Mouse (Mus musculus) MEL-GATA-1-ER (cell line): ENCODE results near the gene Dhx15.

ENCODE experiments used
- DNase-seq: peaks from one replicate; pipeline ENCODE4 v3.0.0-alpha.2; 2012; ENCODE audit warnings: low read depth; ENCODE audit errors: extremely low read depth

The Dhx15 gene

GRCm38 (mm10) chr5:52145684-52146083 is 44.6 kb downstream of the Dhx15 start:
- DNase-seq: no peak

DNA sequence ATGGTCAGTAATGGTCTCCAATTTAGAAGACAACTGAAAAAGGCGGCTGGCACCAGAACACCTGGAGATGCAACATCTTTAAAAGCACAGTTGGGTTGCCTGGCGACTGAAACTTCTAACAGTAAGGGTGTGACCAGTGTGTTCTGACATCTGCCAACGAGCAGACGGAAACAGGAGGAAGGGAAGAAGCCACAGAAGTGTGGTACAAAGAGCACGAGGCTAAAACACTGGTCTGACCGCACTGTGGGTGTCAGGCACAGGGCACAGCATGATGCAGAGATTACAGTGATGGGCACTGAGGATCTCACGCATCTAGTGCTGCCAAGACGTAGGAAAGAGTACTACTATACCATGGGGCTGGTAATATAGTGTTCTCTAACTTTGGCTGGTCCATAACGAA is 48.4 kb downstream of the Dhx15 start:
- DNase-seq: no peak

GRCm38 (mm10) chr5:52138819-52139218 is 51.5 kb downstream of the Dhx15 start:
- DNase-seq: no peak

- peak; percentile 63 for DNase-seq
Observed at GRCm38 (mm10) chr5:52138134-52138533, 52.2 kb downstream of the Dhx15 start.

- DNase-seq: no peak
Observed at GRCm38 (mm10) chr5:52135460-52136141, 54.7 kb downstream of the Dhx15 start.

- no peak for DNase-seq
Observed at GRCm38 (mm10) chr5:52132840-52133239, 57.5 kb downstream of the Dhx15 start.

GRCm38 (mm10) chr5:52132092-52132491 is 58.2 kb downstream of the Dhx15 start:
- DNase-seq: peak; percentile 25

DNA sequence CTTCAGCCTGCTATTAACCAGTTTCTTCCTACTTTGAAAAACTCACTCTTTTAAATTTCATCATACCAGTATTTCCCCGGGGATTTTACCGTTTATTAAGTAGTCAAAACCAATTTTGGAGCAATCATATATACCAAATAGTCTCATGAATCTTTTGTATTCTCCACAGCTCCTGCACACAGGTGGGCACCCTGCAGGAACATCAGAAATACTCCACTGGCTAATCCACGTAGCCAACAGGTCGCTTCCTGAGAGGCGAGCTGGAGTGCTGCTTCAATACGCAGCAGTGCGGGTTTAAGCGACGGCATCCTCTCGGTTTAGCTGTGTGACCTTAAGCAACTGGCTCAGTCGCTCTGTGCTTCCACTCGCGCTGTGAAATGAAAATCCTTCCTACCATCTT is 58.9 kb downstream of the Dhx15 start:
- DNase-seq: no peak

DNA sequence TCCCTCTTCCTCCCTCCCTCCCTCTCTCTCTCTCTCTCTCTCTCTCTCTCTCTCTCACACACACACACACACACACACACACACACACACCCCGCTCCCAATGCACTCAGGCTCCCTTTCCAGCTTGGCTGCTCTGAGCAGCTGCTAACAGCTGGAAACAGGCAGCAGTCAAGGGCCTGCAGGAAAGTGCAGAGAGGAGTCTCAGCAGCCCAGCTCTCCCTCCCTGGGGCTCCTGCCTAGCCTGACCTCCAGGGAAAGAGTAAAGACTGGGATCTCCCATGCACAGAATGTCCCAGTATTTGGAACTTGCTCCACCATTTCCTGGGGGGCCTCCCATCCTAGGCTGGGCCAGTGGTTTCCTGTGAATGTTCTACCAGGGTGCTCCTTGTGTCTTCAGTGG is 59.8 kb downstream of the Dhx15 start:
- DNase-seq: no peak

DNA sequence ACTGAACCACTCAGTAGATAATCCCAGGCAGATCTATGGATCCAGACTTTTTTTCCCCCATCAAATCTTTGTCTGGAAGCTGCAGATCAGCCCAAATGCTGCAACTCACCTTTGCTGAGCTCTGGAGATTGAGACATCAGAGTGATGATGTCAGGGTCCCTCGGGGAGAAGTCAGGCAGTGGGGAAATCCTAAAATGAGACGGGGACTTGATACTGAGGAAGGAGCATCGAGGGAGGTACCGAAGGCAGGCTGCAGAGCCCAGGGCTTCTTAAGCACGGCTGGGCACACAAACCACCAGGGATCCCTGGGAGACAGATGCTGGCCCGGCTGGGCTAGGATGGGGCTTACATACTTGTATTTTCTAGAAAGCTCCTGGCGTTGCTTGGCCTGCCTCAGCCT is 64.1 kb downstream of the Dhx15 start:
- DNase-seq: no peak

GRCm38 (mm10) chr5:52125854-52126253 is 64.5 kb downstream of the Dhx15 start:
- DNase-seq: no peak

DNA sequence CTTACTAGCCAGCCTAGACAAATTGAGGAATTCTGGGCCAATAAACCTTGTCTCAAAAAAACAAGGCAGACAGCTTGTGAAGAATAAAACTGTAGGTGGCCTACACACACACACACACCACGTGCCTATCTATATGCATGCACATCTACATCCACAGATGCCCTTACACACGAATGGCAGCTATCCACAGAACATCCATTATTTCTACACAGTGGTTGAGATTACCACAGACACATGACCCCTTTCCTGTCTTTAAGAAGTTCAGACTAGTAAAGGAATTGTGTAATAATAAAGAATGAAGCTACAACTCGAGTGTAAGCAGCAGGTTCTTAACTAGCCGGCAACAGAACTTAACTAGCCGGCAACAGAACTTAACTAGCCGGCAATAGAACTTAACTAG is 68.2 kb downstream of the Dhx15 start:
- no peak for DNase-seq

GRCm38 (mm10) chr5:52119822-52120221 is 70.5 kb downstream of the Dhx15 start:
- DNase-seq: no peak

- DNase-seq: no peak
Observed at GRCm38 (mm10) chr5:52119192-52119591, 71.1 kb downstream of the Dhx15 start.

- DNase-seq: no peak
Observed at GRCm38 (mm10) chr5:52117829-52118228, 72.5 kb downstream of the Dhx15 start.

- no peak for DNase-seq
Observed at GRCm38 (mm10) chr5:52116404-52116803, 73.9 kb downstream of the Dhx15 start.

GRCm38 (mm10) chr5:52115821-52116317 is 74.4 kb downstream of the Dhx15 start:
- DNase-seq: no peak

DNA sequence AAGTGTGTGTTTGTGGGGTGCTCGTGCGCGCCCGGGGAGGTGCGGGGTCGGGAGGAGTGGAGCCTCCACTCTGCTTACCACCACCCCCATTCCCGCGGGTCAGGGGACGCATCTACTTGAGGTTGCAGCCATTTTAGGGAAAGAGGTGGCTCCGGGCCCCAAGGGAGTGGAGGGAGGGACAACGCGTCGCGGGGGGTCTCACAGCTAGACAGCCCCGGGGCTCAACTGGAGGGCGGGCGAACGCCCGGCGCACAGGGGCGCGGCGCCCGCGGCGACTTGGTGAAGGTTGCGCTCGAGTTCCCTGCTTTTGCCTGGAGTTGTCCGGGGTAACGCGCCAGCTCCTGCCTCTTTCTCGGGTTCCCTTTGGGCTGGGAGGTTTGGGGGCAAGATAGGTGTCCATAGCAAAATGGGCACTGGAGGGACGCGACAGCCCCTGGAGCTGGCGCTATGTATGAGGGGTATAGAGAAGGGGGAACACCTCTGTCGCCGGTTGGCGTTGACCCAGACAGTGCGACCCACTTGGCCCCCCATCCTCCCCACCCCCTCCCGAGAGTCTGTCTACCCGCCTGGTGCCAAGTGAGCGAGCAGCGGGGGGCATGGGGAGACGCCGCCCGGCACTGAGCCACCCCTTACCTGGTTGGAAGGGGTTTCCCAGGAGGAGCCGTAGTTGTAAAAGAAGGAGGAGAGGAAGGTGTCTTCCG is 75.4 kb downstream of the Dhx15 start:
- DNase-seq: no peak

DNA sequence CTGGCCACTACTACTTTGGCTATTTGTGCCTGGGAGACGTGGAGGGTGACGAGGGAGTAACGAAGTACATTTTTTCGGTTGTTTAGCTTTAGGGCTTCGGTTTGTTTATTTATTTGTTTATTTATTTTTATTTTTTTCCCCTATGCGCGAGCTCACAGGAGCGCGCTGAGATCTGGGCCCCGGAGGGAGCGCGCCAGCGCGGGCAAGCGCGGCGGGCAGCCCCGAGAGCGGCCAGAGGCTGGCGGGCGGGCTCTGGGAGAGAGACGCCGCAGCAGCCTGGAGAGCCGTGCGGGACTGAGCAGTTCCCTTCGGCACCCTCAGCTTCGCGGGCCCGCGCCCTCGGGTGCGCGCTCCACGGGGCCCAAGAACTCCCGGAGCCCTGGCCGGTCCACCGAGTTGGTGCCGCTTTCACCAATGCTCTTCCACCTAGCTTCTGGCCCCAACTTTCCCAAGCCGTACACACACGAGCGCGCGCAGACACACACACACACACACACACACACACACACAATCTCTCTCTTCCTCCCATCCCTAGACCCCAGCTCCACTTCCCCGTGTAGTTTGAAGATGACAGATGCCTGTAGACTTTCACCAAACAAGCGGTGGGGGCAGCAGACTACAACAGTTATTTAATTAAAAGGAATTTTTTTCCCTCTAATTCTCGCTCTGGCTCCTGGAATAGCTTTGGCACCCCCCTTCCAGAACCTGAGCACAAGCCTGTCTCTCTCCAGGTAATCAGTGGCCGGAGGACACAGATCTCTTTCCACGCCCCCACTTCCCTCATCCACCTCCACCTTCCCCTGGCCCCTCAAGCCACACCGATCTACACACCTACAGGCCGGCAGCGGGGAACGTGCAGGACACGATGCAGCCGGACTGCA is 76.2 kb downstream of the Dhx15 start:
- DNase-seq: no peak

DNA sequence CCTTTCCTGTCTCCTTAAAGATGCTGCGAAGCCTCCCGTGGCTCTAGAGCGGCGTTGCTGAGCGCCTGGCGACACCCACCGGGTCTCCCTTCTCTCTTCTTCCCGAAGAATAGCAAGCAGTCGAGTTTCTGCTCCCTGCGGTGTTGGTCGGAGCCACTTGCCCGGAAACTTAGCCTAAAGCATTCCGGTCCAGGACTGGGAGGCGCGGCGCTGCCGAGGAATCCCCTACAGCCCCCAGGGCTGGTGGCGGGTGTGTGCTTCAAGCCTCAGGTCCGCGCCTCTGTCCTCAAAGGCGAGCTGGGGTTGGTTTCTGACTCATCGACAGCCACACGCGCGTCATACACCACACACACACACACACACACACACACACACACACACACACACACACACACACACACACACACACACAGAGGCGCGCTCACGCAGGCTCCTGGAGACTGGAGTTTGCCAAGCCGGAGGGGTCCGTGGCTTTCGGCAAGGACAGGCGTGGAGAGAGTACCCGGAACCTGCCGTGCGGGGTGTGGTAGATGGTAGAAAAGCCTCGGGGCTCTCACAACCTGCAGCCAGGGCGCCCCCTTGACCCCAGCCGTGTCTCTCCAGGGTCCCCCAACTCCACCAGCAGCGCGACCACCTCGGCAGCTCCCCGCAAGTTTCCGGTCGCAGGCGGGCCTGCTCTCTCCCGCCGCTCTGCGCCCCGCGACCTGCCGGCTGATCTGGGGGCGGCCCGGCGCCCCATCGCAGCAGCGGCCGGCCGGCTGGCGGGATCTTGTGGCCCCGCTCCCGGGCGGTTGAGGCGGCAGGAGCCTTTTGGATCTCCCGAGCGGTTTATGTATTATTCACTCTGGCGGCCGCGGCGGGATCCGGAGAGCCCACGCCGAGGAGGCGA is 77.1 kb downstream of the Dhx15 start:
- DNase-seq: no peak

DNA sequence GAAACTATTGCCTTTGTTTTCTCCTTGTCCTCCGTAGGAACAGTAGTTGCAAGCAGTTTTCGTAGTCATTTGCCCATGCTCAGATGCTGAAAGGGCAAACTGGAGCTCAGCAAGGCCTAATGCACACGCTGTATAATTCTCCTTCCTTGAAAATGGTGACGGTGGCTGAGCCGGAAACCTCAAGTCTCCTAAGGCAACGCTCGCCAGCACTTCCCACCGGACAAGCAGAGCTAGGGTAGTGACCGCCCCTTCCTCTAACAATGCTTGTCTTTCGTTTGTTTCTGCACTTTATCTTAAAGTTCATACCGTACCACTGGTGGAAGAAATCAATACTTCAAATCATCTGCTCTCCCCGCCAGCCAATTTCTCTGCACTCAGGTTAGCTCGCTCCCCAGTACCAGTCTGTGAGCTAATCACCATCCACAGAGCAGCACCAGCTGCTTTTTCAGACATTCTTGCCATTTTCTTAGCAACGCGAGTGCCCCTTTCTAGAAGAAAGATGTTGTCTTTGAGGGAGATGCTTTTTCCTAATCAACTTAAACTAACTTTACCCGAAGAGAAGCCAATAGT is 78.0 kb downstream of the Dhx15 start:
- DNase-seq: no peak
